1 mouse cellular context compared by ENCODE assay signal in the genomic region with DNA sequence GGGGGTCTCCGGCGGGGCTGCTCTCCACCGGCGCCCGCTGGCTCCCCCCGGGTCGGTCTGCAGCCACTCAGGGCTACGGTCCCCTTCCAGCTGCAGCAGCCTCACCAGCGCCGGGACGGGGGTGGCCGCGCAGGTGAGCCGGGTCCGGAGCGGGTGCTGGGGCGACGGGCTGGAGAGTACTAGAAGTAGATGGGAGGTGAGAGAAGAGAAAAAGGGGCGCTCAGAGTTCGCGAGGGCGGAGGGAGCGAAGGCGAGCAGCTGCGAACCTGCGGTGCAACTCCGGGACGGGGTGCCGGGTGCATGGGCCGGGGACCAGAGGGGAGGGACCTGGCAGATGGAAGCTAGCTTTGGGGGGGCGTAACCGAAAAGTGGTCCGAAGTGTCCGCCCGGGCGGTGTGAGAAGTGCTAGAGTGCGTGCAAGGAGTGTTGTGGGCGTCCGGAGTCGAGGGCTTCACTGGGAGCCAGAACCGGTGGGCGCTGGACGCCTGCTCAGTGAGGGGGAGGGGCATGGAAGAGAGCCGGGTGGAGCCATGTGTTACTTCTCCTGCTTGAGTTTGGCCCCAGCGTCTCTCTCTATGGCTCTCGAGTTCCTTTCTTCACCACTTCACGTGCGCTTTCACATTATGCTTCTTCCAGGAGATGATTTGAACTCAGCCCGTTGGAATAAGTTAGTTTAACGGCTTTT.
A peak's percentile ranks its signal among the peaks of the same experiment; 100 is the strongest.
TF ChIP-seq lines count a peak whose summit lies in the region.

No protein-coding gene starts in this region.

TF ChIP-seq in MEL, 35 proteins besides CTCF, POLR2A, EP300 and RAD21 (continued from another document):
- TF ChIP-seq GABPA (IDR thresholded peaks at IDR 0.05; ENCODE audit: low read depth, low read length), result no peak
- TF ChIP-seq SIN3A (IDR thresholded peaks at IDR 0.05; ENCODE audit: low read length), result peak; percentile 86
- TF ChIP-seq MXI1 (IDR thresholded peaks at IDR 0.05; ENCODE audit: low read depth, low read length), result peak; percentile 98
- TF ChIP-seq HCFC1 (IDR thresholded peaks at IDR 0.05; ENCODE audit: low read depth, low read length), result peak; percentile 30; the same call in 1 of the 2 replicates
- TF ChIP-seq NRF1 (IDR thresholded peaks at IDR 0.05; ENCODE audit: insufficient read depth, low read depth, low read length, poor library complexity, severe bottlenecking), result no peak; the same call in 1 of the 2 replicates
- no peak for TF ChIP-seq POLR2AphosphoS2 (IDR thresholded peaks at IDR 0.05; ENCODE audit: low read length)
- no peak for TF ChIP-seq KAT2A (conservative IDR thresholded peaks at IDR 0.05; ENCODE audit: low read depth, low read length)
- no peak for TF ChIP-seq USF2 (IDR thresholded peaks at IDR 0.05; ENCODE audit: borderline replicate concordance in 1 of 2, insufficient read depth in 1 of 2, low read depth in 1 of 2, low read length in 2 of 2)
- peak; percentile 11; the same call in 1 of the 2 replicates for TF ChIP-seq NELFE (IDR thresholded peaks at IDR 0.05; ENCODE audit: low read depth, low read length)
- TF ChIP-seq TCF12 (IDR thresholded peaks at IDR 0.05; ENCODE audit: low read depth, low read length), result peak; percentile 1; the same call in 1 of the 2 replicates
- no peak for TF ChIP-seq ZKSCAN1 (IDR thresholded peaks at IDR 0.05; ENCODE audit: low read depth, low read length)
- TF ChIP-seq MYC (IDR thresholded peaks at IDR 0.05; ENCODE audit: low read depth, low read length), result peak; percentile 89
- no peak for TF ChIP-seq CHD1 (IDR thresholded peaks at IDR 0.05; ENCODE audit: low read depth, low read length)
- no peak for TF ChIP-seq GATA1 (IDR thresholded peaks at IDR 0.05; ENCODE audit: low read depth, low read length)
- TF ChIP-seq E2F4 (IDR thresholded peaks at IDR 0.05; ENCODE audit: borderline replicate concordance, low read depth, low read length), result no peak
- no peak for TF ChIP-seq CHD2 (IDR thresholded peaks at IDR 0.05; ENCODE audit: low read length)
- TF ChIP-seq USF1 (IDR thresholded peaks at IDR 0.05; ENCODE audit: low read depth, low read length), result peak; percentile 35; the same call in 1 of the 2 replicates
- 0 out of 2 replicates have a peak, but pooled peaks have one; percentile 21 for TF ChIP-seq ETS1 (IDR thresholded peaks at IDR 0.05; ENCODE audit: low read depth, low read length)
- no peak for TF ChIP-seq JUND (IDR thresholded peaks at IDR 0.05; ENCODE audit: low read depth, low read length)
- peak; percentile 54; the same call in 1 of the 2 replicates for TF ChIP-seq BHLHE40 (IDR thresholded peaks at IDR 0.05; ENCODE audit: borderline replicate concordance, low read depth, low read length)
